Mouse (Mus musculus) embryonic stem cell, embryonic (primary cell): ENCODE measurements around the gene Hoxa1.

ENCODE experiments used
- CTCF ChIA-PET, 4 experiments: fragments of 300-600 bp in 2 of 4; fragments of 350-600 bp in 2 of 4; sonication (Branson Sonifier 250); formaldehyde crosslinking; loops; one replicate each; lab custom pipeline; 2022; ENCODE audit warnings: inconsistent platforms in 2 of 4; lab: Charles Lee
- POLR2A ChIA-PET, 4 experiments: fragments of 300-600 bp in 2 of 4; fragments of 350-600 bp in 2 of 4; sonication (Branson Sonifier 250); formaldehyde crosslinking; loops; one replicate each; lab custom pipeline; 2022; ENCODE audit warnings: antibody characterized with exemption in 4 of 4, inconsistent platforms in 1 of 4; lab: Charles Lee

Gene Hoxa1

DNA sequence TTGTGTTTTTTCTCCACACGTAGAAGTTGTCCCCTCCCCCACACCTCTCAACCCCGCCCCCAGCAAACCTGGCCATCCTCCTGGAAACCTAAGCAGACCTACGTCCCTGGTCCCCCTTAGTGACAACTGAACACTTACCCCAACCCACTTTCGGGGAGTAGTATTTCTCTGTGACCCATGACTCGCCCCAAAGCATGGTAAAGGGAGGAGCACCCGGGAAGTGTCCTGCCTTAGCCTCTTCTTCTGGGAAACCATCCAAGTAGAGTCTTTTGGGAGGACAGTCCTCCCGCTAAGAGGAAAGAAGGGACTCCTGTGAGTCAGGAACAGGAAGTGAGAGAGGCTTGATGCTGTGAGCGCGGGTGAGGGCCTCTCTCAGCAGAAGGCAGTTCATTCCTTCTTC lies 1.9 kb upstream of the Hoxa1 start:
- CTCF ChIA-PET = interaction anchor here in 3 of 4 experiments (0.5 to 1.2 kb wide), 3 partner anchors 12 to 1353 kb away, joined by 3 to 13 read pairs (median 4); partner anchors contain the start of gene Hoxa10 (in 1 of the 3)
- POLR2A ChIA-PET = interaction anchor here in 2 of 4 experiments (1.1 to 8.0 kb wide), 7 partner anchors 8 to 53 kb away, joined by 3 to 75 read pairs (median 5); partner anchors contain the start of gene 5730596B20Rik (in 1 of the 2)

DNA sequence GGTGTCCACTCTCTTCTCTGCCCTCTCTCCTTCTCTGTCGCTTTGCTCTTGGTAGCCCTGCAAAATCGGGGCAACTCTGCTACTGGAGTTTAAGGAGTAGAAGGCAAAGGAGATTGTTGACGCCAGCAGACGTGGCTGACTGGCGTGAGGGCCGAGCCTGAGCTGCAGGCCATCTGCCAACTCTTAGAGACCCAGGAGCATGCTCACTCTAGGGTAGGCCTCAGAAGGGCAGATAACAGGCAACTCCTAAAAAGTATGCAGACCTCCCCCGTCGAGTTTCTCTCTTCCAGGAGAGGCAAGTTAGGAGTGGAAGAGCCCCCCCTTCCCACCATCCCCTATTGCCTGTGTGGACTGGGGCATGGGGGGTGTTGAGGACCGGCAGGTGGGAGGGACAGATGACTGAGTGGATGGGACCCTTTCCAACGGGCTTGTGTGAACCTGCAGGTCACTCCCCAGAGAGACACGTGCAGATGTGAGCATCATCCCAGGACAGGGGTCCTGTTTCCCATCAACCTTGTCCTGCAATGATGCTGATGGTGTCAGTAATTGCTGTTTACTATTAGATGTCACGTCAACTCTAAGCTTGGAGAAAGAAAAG lies 1.1 kb upstream of the Hoxa1 start:
- ChIA-PET CTCF (interaction anchor here in 1 of 4 experiments (0.6 to 1.7 kb wide), 3 partner anchors 114 to 566 kb away, joined by 3 to 5 read pairs (median 3); no protein-coding TSS in a partner anchor), POLR2A (interaction anchor here in 3 of 4 experiments (0.6 to 8.0 kb wide), 24 partner anchors 9 to 291 kb away, joined by 3 to 75 read pairs (median 4); partner anchors contain the start of genes 5730596B20Rik (in 1 of the 3) and Hoxa10 (in 1 of the 3))

DNA sequence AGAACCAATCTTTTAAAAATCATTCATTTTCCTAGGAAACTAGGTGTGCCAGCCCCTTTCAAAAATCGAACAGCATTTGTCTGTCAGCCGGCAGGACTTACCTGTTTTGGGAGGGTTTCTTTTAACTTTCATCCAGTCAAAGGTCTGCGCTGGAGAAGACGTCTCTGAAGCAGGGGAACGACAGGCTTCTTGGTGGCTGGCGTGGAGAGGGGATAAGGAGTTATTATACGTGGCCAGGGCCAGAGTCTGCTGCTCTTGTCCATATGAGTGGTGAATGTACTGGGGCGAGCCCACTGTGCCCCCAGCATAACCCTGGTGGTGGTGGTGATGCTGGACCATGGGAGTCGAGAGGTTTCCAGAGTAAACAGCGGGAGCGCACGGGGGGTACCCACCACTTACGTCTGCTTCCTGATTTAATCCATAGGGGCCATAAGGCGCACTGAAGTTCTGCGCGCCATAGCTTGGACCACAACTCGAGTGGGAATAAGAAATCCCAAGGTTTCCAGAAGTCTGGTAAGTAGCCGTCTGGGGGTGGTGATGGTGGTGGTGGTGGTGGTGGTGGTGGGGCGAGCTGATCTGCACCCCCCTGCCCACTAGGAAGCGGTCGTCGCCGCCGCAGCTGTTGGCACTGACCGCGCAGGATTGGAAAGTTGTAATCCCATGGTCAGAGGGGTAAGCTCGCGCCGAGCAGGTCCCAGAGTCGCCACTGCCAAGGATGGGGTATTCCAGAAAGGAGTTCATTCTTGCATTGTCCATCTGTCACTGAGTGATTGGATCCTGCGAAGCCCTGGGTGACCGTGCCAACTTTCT lies 446 bp downstream of the Hoxa1 start:
- POLR2A ChIA-PET = interaction anchor here (0.5 to 8.0 kb wide), 19 partner anchors 9 to 545 kb away, joined by 3 to 75 read pairs (median 4); partner anchors contain the start of genes Hoxa4 (in 2 of the 4), 5730596B20Rik (in 1 of the 4) and Hoxa10 (in 1 of the 4)
- CTCF ChIA-PET = interaction anchor here in 2 of 4 experiments (1.0 to 1.7 kb wide), 3 partner anchors 64 to 565 kb away, joined by 3 to 5 read pairs (median 5); partner anchors contain the start of gene Hoxa7 (in 1 of the 2)

DNA sequence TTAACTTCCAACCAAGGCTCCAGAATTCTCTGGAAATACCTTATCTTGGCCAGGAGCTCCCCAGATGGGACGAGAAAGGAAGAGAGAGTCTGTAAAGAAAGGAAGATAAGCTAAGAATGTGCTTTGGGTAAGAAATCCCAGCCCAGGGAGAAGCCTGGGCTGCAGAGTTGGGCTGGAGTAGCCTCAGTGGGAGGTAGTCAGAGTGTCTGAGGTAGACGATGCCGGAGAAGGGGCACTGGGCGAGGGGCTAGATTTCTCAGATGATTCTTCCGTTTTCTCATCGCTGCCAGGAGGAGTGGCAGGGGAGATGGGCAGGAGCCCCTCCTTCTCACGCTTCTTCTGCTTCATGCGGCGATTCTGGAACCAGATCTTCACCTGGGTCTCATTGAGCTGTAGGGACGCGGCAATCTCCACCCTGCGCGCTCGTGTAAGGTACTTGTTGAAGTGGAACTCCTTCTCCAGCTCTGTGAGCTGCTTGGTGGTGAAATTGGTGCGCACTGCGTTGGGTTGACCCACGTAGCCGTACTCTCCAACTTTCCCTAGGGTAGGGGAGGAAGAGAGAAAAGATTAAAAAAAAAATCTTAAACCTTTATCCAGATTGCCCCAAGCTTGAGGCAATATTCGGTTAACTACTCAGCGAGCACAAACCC lies 1.4 kb downstream of the Hoxa1 start:
- POLR2A ChIA-PET = interaction anchor here in 2 of 4 experiments (1.6 to 8.0 kb wide), 3 partner anchors 16 to 130 kb away, joined by 3 to 75 read pairs (median 8); partner anchors contain the start of gene 5730596B20Rik (in 1 of the 2)
- CTCF ChIA-PET = no interaction called here

DNA sequence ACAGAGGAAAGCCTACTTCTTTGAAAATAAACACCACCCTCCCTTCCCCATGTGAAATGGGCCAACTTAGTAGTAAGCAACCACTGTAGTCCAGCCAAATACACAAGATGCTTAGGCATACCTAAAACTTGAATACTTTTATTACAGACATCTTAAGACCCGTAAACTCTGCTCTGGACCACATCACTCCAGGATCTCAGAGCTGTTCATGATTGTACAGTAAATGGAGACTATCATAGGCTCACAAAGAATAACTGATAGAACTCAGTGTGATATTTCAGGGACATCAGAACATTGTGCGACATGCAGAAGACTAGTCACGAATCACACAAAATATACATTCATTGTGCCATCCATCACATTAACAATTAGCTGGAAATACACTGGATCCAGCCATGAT lies 2.6 kb downstream of the Hoxa1 start:
- ChIA-PET CTCF (interaction anchor here in 1 of 4 experiments (0.5 kb wide), 1 partner anchor 11 kb away, joined by 5 read pairs; no protein-coding TSS in a partner anchor), POLR2A (interaction anchor here in 3 of 4 experiments (0.6 to 1.3 kb wide), 5 partner anchors 17 to 982 kb away, joined by 3 to 5 read pairs (median 3); no protein-coding TSS in a partner anchor)

DNA sequence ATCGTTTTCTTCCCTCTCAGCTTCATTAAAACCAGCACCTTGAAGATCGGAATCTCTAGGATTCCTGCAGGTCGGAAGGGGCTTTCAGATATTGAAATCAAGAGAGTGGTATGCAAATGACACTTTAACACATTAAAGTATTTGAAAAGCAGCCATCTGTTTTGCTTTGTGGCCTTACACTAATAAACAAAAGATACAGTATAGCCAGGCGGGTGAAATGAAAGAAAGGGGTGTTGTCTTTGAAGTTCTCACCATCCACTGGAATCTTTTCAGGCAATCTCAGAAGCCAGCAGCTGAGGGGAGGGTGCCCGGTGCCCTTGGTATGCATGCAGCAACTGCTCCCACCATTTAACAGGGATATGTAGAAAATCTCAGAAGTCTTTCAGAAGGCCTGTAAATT lies 4.1 kb downstream of the Hoxa1 start:
- POLR2A ChIA-PET = interaction anchor here in 3 of 4 experiments (0.6 to 1.3 kb wide), 5 partner anchors 15 to 95 kb away, joined by 3 read pairs; no protein-coding TSS in a partner anchor
- CTCF ChIA-PET = interaction anchor here in 2 of 4 experiments (0.6 to 0.7 kb wide), 2 partner anchors 203 to 833 kb away, joined by 3 to 4 read pairs; no protein-coding TSS in a partner anchor

DNA sequence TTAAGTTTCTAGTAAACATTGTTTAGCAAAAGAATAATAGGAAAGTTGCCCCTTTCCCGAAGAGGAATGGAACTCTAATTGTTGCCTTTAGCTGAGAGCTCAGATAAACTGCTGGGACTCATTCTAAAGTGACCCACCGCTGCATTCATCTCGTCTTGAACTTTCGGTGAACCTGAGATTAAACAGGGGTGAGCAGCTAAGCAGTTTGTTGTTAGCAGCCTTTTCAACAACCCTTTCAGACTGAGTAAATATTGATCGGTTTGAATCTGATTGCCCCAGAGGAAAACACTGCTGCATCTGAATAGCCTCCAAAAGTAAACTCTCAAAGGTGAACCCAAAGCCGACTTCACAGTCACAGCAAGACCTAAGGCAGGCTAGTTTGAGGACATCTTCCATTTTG lies 4.8 kb downstream of the Hoxa1 start:
- ChIA-PET POLR2A (interaction anchor here in 2 of 4 experiments (0.5 to 1.1 kb wide), 4 partner anchors 19 to 160 kb away, joined by 3 to 6 read pairs (median 3); no protein-coding TSS in a partner anchor), CTCF (no interaction called here)

DNA sequence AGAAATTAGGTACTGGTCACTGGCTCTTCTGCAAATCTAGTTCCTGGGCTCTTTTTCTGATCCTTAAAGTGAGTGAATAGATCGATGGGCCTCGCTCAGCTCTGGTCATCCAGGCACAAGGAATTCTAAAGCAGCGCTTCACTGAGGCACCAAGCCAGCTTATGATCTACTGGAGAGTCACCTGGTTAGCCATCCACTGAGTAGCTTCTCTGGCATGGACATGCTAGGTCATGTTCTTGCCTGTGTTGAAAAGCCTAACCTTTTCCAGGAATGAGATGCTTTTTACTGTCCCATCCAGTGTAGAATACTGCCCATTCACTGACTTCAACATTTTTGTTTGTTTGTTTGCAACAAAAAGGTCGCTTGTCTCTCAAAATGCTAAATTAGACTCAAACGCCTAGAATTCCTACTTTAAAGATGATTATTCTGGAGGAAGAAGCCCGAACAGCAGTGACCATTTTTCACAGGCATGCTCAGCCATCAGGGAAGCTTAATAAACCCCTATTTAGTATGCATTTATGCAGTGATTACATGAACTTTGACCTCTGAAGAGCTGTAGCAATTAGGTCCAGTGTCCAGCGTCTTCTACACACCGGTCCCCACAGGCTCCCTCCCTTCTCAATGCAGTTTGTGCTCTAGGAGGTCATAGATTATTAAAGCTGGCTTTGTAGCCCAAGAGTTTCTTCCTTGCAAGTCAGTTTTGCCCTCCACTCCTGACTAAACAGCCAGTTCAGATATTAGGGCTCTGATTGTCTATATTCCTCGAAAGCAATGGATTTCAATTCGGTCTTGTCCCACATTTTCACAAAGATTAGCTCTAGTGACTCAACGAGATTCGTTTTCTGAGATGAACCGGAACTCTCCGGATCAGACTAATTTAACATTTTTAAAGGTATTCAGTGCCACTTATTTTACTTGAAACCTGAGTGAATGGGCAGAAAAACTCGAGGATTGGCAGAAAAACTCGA lies 5.6 kb downstream of the Hoxa1 start:
- CTCF ChIA-PET = interaction anchor here in 1 of 4 experiments (0.6 kb wide), 1 partner anchor 10 kb away, joined by 3 read pairs; no protein-coding TSS in a partner anchor
- POLR2A ChIA-PET = interaction anchor here in 2 of 4 experiments (0.6 to 1.1 kb wide), 3 partner anchors 19 to 160 kb away, joined by 3 to 6 read pairs (median 3); no protein-coding TSS in a partner anchor

DNA sequence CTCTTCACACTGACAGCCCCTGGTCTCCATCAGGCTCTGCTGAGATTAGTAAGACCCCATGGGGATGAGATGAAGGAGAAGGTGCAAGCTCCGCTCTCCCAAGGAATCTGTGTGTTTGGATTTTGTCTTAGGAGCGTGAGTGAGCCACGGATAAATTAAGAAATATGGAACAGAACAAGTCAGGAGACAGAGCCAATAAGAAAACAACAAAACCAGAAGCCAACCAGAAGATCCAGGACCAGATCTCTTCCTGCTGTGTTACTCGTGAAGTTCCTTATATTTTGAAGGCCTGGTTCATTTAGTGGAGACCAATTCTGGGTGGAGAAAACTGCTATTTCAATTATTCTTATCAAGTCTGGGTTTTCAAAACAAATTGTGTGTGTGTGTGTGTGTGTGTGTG lies 6.5 kb downstream of the Hoxa1 start:
- CTCF ChIA-PET = interaction anchor here in 1 of 4 experiments (0.6 kb wide), 1 partner anchor 11 kb away, joined by 3 read pairs; no protein-coding TSS in a partner anchor

DNA sequence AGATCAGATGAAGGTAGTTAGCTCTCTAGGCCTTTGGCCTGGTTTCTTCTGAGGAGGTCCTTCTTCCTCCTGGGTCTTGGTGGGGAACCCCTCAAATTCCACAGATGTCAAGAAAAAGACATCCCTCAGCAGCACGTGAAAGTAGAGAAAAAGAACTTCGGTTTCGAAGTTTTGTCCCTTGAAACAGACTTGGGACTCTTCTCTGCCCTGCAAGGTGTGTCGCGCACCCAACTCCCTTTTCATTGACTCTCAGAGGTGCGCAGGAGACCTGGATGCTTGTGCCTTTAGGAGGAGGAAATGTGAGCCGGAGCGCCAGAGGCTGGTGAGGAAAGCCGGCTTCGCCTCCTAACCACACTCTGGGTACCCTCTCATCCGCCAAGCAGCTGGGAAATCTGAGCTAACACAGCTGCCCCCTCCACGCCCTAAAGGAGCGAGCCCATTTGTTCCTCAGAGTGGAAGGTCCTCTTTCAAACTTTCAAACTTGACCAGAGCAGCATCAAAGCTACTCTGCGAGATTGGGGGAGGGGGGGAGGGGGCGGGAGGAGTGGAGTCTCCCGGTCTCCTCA lies 7.6 kb downstream of the Hoxa1 start:
- POLR2A ChIA-PET = interaction anchor here in 3 of 4 experiments (0.6 to 2.1 kb wide), 6 partner anchors 9 to 747 kb away, joined by 3 to 8 read pairs (median 3); no protein-coding TSS in a partner anchor
- CTCF ChIA-PET = interaction anchor here in 2 of 4 experiments (0.6 to 0.7 kb wide), 3 partner anchors 45 to 1005 kb away, joined by 3 to 5 read pairs (median 3); no protein-coding TSS in a partner anchor

More for the DNA sequence above, 6.5 kb downstream of the Hoxa1 start:
- POLR2A ChIA-PET = interaction anchor here in 2 of 4 experiments (0.6 to 2.1 kb wide), 2 partner anchors 8 to 20 kb away, joined by 3 to 8 read pairs; no protein-coding TSS in a partner anchor

DNA sequence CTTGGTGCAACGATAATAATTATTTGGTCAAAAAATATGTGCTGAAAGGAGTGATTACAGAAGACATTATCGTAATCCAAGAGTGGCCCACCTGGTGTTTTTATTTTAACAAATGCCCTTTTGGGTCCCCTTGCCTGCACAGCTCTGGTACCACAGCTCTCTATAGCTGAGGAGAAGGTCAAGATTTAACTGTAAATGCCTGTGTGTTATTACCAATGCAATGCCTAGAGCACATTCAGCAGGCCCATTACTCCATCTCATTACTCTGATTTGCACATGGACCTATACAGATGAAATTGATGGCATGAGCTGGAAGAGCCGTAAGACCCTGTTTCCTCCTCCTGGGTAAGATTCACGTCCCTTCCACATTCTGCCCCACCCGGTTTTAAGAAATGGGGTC lies 19.0 kb downstream of the Hoxa1 start:
- POLR2A ChIA-PET = interaction anchor here in 2 of 4 experiments (0.5 to 2.4 kb wide), 3 partner anchors 11 to 23 kb away, joined by 3 to 11 read pairs (median 3); no protein-coding TSS in a partner anchor
- CTCF ChIA-PET = no interaction called here

DNA sequence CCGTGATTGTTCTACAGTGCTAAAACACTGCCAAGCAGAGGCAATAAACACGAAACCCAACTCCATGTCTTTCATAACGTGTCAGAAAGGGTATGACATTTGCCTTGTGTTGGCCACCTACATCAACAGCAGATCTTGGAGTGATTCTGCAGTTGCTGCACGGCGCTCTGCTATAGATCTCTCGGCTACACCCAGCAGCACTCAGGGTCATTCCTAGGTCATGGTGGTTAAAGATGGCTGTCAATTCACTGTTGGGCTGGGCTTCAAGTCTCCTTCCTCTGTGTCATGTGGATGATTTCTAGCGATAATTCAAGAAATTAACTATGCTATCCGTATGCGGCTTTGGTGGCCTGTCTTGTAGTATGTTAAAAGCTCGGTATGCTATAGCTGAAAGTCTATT lies 19.5 kb downstream of the Hoxa1 start:
- ChIA-PET POLR2A (interaction anchor here in 2 of 4 experiments (0.6 to 2.4 kb wide), 6 partner anchors 10 to 773 kb away, joined by 3 to 23 read pairs (median 4); no protein-coding TSS in a partner anchor), CTCF (no interaction called here)

DNA sequence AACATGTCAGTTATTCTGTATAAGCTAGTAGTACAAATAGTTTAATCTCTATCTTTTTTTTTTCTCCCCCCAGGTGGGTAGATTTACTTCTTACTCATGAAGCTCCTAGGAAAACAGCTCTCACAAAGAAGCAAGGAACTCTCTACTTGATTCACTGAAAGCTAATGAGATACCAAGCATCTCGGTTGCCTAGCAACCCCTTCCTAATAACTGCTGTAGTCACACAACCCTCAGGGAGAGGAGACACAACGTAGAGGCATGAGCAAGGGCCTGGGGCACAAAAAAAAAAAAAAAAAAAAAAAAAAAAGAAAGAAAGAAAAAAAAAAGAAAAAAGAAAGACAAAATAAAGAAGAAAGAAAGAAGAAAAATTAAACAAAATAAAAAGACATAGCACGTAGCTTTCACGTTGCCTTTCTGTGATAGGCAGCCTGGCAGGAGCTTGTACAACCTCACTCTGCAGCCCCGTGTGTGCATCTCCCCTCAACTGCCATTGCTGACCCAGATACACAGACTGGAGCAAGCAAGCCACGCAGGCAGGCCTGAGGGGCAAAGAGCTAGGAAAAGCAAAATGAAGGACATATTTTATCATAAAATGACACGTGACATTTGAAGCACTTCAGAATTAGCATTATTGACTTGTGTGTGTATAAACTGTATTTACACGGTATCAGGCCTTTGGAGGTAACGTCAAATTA lies 20.1 kb downstream of the Hoxa1 start:
- ChIA-PET CTCF (interaction anchor here in 1 of 4 experiments (0.7 kb wide), 1 partner anchor 9 kb away, joined by 3 read pairs; no protein-coding TSS in a partner anchor), POLR2A (interaction anchor here in 2 of 4 experiments (0.6 to 2.4 kb wide), 7 partner anchors 9 to 772 kb away, joined by 3 to 23 read pairs (median 4); no protein-coding TSS in a partner anchor)

DNA sequence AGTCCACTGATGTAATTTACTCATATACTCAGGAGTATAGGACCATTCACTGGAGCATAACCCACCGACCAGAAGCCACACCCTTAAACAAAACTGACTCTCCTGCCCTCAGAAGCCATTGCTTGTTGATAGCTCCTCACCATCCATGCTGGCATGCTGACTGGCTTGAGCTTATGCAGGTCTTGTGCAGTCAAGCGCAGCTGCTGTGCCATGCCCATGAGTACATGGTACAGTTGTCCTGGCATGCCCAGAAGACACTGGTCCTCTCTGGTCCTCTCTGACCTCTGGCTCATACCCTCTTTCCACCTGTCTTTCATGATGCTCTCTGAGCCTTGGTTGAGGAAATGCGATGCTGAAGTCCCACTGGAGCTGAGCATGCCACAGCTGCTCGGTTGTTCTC lies 34.4 kb downstream of the Hoxa1 start:
- POLR2A ChIA-PET = no interaction called here

DNA sequence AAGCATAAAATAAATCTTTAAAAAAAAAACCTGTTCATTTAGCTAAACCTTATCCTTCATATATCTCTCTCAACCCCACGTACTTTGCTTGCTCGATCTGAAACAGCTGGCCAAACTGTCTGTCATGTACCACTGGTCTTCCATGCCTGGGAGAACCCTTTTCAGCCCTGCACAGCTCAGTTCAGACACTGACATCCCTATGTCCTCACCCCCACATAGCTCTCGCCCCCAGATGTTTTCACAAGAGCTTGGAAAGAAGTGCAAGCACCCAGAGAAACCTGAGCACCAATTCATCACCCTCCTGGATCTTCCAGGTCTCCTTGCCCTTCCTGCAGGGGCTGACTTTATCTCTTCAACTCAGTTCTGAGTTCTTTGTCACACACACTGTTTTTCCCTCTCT lies 36.9 kb downstream of the Hoxa1 start:
- ChIA-PET CTCF (no interaction called here), POLR2A (interaction anchor here in 1 of 4 experiments (0.6 to 1.0 kb wide), 2 partner anchors 42 to 101 kb away, joined by 3 to 4 read pairs; no protein-coding TSS in a partner anchor)

More for the DNA sequence above, 34.4 kb downstream of the Hoxa1 start:
- CTCF ChIA-PET = no interaction called here
